Mouse (Mus musculus) C3H10T1/2 (cell line): ENCODE data around the gene Fbxl16. TPM values are rescaled to one million over a fixed set of nuclear protein-coding genes. Genes with fewer than 3 reads are reported as not detected.

ENCODE experiments used
- polyA plus RNA-seq, 2 experiments: library from polyadenylated mRNA; unstranded; fragments of >200 nt; fragmentation: generic; extraction: Trizol; gene quantifications; one replicate each; pipeline ENCODE4 v1.2.1; 2012; ENCODE audit warnings: missing spikeins in 2 of 2

Gene Fbxl16
- under 1 TPM; 0.05 to 0.27 TPM for polyA plus RNA-seq

DNA sequence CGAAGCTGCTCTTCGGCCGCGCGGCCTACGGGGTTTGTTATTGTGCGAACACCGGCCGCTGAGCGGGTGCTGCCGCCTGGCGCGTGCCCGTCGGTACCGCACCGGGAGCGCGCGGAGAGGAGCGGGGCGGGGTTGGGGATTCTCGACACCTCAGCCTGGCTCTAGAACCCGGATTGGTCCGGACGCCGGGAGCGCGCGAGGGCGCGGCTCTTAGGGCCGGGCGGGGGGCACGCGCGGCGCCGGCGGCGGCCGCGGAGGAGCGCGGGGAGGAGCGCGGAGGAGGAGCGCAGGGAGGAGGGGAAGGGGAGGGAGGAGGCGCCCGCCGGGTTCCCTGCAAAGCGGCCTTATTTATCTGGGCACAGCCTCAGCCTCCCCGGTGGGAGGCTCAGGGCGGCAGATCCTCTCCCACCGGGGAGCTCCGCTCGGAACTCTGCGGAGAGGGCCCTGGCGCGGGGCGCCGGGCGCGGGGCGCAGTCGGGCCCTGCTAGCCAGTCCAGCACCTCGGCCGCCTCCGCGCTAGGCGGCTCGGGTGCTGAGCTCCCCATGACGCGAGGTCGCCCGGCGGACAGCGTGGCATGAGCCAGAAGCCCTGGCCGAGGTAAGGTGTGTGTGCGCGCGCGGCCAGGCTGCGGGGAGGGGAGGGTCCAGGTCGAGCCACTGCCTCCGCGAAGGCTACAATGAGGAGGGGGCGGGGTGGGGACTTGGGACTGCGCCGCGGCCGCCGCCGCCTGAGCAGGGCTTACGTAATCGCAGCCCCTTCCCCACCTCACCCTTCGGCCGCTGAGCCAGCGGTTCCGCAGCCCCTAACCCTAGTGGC is at the start of gene Fbxl16:
Gene Fbxl16 (plus strand): TSS at position 297 of the 817 bp plus-strand sequence.

GRCm38 (mm10) chr17:25773549-25774120 is 35.2 kb upstream of the Fbxl16 start, which contains the start of gene Narfl:
TSS of gene Narfl (plus strand) at chr17:25773776.

GRCm38 (mm10) chr17:25785281-25785745 is 23.6 kb upstream of the Fbxl16 start, which contains the start of gene Haghl:
TSS of gene Haghl (minus strand) at chr17:25785673.

GRCm38 (mm10) chr17:25786280-25786679 is 22.6 kb upstream of the Fbxl16 start, which contains the start of gene Ccdc78:
TSS of gene Ccdc78 (plus strand) at chr17:25786580.

DNA sequence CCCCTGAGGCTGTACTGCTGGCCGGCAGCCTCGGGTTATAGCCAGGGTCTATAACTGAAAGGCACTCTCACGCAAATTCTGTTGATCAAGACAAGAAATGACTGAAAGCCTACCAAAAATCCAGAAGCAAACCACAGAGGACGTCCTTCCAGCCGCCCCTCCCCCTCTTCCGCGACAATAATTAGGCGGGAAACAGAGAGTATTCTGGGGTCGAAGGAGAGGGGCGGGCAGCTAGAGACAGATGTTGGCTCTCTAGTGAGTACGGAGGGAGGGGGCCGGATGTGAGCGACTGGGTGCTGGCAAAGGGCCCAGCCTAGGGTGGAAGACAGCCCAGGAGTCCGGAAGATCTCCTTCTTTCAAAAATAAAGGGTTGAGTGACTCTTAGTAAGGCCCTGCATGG is 16.3 kb upstream of the Fbxl16 start, which contains the start of gene Fam173a:
Gene Fam173a (minus strand): TSS at position 287 of the 400 bp plus-strand sequence.

GRCm38 (mm10) chr17:25795609-25796092 is 13.2 kb upstream of the Fbxl16 start, which contains the start of gene AC134908.4:
TSS of gene AC134908.4 (minus strand) at chr17:25795659.

DNA sequence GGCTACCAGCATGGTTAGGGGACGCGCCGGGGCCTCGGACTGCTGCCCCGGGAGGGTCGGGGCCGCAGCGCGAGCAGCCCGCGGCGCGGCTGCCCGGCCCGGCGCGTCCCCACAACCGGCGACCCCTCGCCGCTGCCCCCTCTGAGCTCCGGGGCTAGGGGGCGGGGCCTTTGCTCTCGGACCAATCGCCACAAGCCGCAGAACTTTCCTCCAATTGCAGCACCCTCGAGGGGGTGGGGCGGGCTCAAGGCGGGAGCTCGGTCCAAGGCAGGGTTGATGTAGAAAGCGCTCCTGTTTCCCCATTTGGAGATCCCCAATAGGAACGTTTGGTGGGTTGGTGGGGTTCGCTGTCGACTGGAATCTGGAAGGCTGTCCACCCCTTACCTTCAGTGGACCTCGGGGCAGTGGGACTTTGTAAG is 11.9 kb upstream of the Fbxl16 start, which contains the start of gene Metrn:
Gene Metrn (minus strand): TSS at position 186 of the 419 bp plus-strand sequence.

DNA sequence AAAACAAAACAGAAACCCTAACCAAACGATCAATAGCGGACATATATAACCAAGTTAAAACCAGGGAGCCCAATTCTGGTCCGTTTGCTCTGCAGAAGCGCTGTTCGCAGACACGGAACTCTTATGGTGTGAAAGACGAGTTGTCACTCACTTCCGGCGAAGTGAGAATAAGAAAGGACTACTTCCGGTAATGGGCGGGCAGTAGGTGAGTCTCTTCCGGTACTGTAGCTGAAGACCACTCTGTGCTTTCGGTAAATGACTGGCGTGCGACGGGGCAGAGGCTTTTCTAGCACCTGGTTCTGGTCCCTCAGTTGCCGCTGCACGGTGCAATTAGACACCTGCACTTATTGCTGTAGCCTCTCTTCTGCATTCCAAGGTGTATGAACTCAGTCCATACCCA is 14.6 kb downstream of the Fbxl16 start, which contains the start of gene Wdr24:
Gene Wdr24 (plus strand): TSS at position 176 of the 400 bp plus-strand sequence.

GRCm38 (mm10) chr17:25828712-25829557 is 20.1 kb downstream of the Fbxl16 start, which contains the start of gene Jmjd8:
TSS of gene Jmjd8 (plus strand) at chr17:25828867.

DNA sequence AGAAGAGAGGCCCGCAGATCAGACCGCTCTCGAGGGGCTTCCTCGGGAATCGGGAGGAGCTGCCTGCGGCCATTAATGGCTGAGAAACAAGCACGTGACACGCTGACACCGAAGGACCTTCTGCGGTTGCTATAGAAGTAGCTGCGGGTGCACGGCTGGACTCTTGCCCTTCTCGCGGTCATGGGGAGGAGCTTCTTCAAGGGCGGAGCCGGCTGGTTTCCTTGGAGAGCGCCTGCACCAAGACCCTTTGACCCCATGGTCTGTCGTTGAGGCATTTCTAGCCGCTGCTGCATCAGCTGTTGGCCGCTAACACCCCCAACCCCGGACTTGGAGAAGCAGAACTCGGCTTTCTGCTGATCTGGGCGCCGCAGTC is 24.4 kb downstream of the Fbxl16 start, which contains the start of gene Stub1:
Gene Stub1 (minus strand): TSS at position 114 of the 373 bp plus-strand sequence.

GRCm38 (mm10) chr17:25837076-25837410 is 28.2 kb downstream of the Fbxl16 start, which contains the start of gene Rhbdl1:
TSS of gene Rhbdl1 (minus strand) at chr17:25837295.

GRCm38 (mm10) chr17:25841117-25841880 is 32.4 kb downstream of the Fbxl16 start, which contains the start of gene Gm20683:
TSS of gene Gm20683 (minus strand) at chr17:25841763.

GRCm38 (mm10) chr17:25844396-25844901 is 35.6 kb downstream of the Fbxl16 start, which contains the start of gene Rhot2:
TSS of gene Rhot2 (minus strand) at chr17:25844851.

GRCm38 (mm10) chr17:25860832-25861703 is 52.2 kb downstream of the Fbxl16 start, which contains the start of gene Wdr90:
TSS of gene Wdr90 (minus strand) at chr17:25861501.

GRCm38 (mm10) chr17:25868601-25869191 is 59.8 kb downstream of the Fbxl16 start, which contains the start of gene Mcrip2:
TSS of gene Mcrip2 (minus strand) at chr17:25868764.

